Mouse (Mus musculus) lung, adult 2 months (tissue): Measurements from ENCODE around the gene Tssk6.

Experiments
- CTCF ChIP-seq: fragments of 200-500 bp; IDR thresholded peaks from 2 replicates; pipeline ENCODE4 v1.5.1; 2011; ENCODE audit warnings: mild to moderate bottlenecking, low read length, control low read depth; ENCODE audit not compliant: insufficient read depth
- POLR2A ChIP-seq: fragments of 200-500 bp; IDR thresholded peaks from 2 replicates; pipeline ENCODE4 v1.6.1; 2011; ENCODE audit warnings: low read depth, mild to moderate bottlenecking, control low read depth, low read length, borderline replicate concordance; ENCODE audit errors: extremely low read depth

DNA sequence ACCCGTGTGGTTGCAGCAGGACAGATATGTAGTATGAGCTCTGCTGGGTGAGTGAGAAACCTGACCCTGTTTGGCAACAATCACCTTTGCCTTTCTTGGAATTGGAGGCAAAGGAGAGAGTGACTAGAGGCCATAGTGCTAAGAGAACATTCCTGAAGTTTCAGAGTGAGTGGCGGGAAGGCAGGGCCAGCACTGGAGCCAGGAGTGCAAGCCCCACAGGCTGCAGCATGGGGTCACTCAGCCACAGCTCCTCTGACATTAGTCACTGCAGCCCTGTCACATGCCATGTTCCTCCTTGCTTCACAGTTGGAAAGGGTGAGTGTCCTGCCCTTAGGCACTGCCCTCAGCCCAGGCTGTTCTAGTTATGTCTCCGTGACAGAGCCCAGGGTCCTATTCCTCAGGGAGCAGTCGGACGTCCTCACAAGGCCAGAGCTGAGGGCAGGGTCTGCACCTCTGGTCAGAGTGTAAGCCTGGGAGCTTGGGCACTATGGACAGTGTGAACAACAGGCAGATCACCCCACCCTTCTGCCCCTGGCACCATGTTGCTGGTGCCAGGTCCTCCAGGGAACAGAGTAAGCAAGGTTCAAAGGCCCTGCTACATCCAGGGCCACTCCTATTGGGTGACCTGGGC is 34.2 kb upstream of the Tssk6 start:
- TF ChIP-seq CTCF (no peak), POLR2A (no peak)
